Mouse (Mus musculus) frontal cortex, adult 2 months (tissue): ENCODE data around the gene Rnd2. TPM values are rescaled to one million over a fixed set of nuclear protein-coding genes. Genes with fewer than 3 reads are reported as not detected.
"Not testable (repeated sequence)": the region's sequence is repeated elsewhere in the genome, so short reads cannot be mapped to it uniquely, and the experiment has no call there.

ENCODE experiments used
- DNase-seq, 2 experiments: peaks; one replicate each; pipeline ENCODE4 v3.0.0; 2022; ENCODE audit warnings: low spot score in 1 of 2; ENCODE audit errors: extremely low spot score in 1 of 2
- polyA plus RNA-seq: library from polyadenylated mRNA; depleted of rRNA; stranded (reverse); fragments of >200 nt; gene quantifications from 2 replicates; pipeline ENCODE4 v1.2.3, GENCODE M21; 2012; rRNA removed

Gene Rnd2
- 155 and 173 TPM in 2 replicates for polyA plus RNA-seq

DNA sequence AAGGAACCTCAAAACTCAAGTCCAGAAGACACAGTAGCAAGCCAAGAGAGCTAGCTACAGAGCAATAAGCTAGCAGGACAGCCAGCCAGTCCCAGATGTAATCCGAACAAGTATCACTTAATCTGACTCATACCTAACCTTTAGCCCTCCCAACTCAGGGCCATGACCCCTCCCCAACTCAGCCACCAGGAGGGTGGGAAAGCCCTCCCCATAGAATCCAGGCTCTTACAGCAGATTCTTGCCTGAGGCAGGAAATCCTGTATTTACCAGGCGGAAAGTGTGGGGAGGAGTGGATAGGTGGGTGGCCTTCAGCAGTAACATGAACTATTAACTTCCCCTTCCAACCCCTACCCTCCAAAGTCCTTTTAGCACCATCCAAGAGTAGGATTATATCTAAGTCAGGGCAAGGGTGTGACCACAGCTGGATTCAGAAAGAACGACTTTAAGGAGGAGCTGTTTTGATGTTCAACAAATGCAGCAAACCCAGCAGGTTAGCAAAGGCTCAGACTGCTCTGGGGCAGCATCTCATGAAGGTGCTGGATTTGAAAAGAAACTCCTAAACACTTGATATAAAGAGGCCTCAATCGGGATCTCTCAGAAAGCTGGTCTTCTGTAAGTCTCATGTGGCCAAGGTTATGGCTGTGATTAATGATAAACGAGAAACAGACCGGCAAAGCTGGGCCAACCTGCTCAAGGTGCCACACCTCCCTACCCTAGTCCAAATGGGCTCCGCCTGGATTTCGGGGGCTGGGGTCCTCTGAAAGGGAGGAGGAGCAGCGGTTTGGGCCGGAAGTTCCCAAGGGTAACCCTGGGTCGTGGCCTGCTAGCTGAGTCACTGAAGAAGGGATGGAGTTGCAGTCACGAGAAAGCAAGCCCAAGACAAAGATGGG is at the start of gene Rnd2:
TSS of gene Rnd2 (plus strand) at position 789 of the 890 bp plus-strand sequence.
- DNase-seq: no peak

DNA sequence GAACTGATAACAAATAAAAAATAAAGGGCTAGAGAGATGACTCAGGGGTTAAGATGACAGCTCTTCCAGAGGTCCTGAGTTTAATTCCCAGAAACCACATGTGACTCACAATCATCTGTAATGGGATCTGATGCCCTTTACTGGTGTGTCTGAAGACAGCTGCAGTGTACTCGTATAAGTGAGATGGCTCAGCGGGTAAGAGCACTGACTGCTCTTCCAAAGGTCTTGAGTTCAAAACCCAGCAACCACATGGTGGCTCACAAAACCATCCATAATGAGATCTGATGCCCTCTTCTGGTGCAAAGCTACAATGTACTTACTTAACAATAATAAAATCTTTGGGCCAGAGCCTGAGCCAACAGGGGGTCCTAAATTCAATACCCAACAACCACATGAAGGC is 49.5 kb upstream of the Rnd2 start:
- no peak for DNase-seq

DNA sequence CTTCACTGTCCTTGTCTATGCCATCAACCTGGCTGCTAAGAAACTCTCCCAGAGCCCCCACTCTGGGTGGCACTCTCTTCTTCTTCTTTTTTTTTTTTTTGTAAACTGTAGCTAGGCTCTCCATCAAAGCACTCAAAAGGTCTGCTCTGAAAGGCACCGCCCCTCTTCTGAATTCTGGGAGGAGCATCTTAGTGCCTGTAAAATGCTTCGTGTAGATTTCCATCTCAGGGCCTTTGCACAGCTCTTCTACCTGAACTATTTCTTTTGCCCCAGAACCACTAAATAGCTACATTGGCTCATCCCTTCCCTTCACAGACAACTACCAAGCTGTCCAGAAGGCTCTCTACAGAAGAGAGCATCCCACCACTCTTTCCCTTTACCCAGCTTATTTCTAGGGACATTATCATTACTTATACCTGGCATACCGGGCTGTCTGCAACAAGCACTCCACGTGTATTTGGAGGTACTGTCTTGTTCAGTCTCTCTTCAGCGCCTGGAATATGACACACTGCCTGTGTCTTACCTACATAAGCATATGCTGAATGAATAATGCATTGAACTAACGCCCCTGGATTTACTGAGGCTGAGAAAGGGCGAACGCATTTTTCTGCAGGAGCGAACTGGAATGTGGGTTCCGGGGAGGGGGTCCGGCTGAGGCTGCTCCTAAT is 48.2 kb upstream of the Rnd2 start:
- DNase-seq: no peak

DNA sequence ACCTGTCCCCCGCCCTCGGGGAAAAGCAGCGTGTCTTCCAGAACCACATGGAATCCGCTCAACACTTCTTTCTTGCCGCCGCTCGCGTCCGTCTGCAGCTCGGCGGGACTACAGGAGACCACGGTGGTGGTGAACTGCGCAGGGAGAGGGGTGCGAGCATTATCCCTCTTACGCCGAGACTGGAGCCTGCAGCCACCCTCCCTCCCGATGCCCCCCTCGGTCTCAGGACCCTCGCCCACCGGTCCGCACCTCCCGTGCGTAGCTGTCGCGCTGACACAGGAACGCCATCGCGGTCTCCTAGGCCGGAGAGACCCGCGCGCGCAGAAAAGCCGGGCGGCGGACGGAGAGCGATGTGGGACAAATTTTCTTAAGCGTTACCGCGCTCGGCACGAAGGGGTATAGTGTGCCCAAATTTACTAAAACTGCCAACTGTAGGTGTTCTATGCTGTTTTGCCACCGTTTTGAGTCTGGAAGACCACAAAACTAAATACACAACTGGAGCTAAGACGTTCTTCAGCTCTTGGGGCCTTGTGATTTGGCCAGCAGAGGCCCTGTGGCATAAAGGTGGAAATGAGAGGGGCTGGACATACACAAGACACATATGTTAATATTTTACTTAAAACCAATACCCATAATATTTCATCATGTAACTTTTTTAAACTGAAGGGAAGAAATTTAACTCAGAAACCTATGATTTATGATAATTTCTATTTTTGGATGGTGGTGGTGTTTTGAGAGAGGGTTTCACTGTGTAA is 47.5 kb upstream of the Rnd2 start, which contains the start of gene Aarsd1:
TSS of gene Aarsd1 (minus strand) at position 515 of the 755 bp plus-strand sequence.
- DNase-seq: peak; percentile 59 to 92

DNA sequence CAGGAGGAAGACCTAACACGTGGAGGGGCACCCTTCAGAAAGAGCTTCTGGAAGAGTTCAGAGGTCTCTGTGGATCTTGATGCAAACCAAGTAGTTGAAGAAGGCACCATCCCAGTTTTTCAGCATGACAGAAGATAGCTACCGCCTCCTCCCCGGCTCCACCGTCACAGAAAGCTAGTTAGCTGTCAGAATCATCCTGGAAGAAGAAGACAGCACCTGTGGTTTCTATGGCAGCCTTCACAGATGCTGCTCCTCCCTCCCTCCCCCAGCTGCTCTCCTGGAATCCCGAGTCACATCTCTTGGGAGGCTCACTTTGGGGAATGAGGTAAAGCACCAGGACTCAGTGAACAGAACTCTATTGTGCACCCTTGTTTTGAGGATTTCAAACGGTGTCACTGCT is 45.8 kb upstream of the Rnd2 start:
- DNase-seq: peak; percentile 58 to 70

DNA sequence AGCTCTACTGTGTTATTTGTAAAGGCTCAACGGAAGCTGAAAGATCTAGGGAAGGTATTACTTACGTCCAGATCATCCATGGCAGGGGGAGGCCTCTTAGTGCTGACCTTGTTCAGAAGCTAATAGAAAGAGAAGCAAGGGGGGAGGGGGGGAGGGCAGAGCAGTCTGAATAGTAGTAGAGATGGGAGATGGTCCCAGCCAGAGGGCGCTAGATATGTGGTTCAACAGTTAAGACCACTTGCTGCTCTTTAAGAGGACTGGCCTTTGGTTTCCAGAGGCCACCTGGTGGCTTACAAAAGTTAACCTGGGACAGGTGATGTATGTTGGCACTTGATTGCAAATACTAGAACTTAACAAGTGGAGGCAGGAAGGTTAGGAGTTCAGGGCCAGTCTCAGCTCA is 45.2 kb upstream of the Rnd2 start:
- no peak for DNase-seq

DNA sequence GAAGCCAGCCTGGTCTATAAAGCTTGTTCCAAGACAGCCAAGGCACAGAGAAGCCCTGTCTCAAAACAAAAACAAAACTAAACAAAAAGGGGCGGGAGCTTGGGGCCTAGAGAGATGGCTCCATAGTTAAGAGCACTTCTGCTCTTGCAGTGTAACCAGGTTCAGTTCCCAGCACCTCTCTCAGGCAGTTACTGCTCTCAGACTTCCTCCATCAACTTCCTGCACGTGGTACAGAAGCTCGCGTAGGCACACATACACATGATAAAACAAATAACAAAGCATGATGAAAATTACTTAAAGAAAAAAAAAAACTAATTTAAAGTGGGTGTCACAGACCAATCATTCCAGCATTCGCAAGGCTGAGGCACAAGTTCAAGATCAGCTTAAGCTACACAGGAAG is 44.7 kb upstream of the Rnd2 start:
- DNase-seq: no peak

DNA sequence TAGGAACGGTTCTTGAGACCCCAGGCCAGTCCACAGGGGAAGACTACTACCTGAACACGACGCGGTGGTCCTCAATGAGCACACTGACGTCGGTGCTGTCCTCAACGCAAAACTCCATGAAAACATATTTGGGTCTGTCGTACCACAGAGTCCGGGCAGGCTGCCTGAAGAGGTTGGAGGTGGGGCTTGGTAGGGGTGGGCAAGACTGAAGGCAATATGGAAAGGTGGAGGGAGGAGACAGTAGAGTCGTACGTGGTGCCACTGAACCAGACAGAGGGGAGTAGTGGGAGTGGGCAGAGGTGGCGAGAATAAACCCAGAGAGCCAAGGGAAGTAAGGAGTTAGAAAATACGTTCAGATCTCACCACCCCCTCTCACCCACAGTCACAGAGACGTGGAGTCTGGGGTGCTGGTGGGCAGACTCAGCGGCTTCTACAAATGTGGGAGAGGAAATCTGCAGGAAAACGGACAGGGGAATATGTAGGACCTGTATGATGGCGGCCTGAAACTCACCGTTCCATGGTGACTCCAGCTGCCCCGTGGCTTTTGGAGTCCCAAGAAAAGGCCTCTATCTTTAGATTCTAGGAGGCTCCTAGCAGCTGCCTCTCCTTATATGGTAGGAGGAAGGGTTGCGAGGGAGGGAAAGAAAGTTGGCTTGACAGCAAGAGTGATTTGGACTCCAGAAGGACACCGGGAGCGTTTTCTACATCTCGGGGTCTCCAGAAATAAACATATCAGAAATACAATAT is 40.5 kb upstream of the Rnd2 start, which contains the start of gene Gm27029:
TSS of gene Gm27029 (minus strand) at position 692 of the 747 bp plus-strand sequence.
- peak in 1 of 2 experiments; percentile 33 for DNase-seq

DNA sequence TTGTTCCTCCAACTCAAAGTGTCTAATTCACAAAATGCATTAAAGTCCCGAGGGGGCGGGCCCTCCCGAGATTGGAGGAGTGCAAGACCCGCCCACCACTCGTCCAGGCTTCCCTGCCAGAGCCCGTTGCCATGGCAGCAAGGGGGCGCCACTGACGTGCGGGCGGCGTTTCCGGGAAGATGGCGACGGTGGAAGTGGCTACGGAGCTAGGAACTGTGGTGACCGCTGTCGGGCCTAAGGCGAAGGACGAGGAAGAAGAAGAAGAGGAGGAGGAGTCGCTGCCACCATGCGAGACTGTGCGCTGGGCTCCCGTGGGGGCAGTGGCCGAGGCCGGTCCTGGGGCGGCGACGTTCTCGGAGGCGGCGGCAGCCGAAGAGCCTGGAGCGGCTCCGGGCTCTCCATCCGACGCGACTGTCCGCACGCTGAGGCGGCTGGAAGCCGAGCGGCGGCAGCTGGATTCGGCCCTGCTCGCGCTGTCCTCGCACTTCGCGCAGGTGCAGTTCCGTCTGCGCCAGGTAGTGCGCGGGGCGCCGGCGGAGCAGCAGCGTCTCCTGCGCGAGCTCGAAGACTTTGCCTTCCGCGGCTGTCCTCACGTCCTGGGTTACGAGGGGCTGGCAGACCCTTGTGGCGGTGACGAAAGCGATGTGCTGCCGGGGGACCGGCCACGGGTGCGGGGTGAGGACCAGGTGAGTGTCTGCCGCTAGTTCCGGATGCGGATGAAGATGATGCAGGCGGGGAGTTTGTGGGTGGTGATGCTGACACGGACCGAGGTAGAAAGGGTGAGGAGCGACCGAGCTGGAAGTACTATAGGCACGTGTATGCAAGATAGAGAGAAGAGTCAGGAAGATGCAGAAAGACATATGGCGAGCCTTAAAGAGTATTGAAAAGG is 39.6 kb upstream of the Rnd2 start, which contains the start of the genes Rundc1 and Ptges3l:
TSS of gene Rundc1 (plus strand) at position 161 of the 889 bp plus-strand sequence.
TSS of gene Ptges3l (minus strand) at position 409 of the 889 bp plus-strand sequence.
- DNase-seq: peak; percentile 94 to 99

DNA sequence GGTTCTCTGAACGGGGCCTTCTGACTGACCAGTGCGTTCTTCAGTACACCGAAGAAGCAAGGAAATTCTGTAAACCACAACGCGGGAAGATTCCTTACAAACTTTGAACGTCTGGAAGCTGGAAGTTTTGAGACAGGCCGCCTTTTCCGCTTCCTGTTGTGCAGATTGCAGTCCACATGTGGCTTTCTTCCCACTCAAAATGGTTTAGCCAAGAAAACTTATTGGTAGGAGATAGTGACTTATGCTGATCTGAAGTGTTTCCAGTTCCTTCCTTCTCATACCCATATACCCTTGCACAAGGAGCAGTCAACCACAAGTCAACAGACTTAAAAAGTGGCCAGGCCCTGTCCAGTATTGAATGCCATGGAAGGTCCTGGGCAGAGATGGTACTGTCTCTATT is 38.6 kb upstream of the Rnd2 start:
- DNase-seq: no peak

DNA sequence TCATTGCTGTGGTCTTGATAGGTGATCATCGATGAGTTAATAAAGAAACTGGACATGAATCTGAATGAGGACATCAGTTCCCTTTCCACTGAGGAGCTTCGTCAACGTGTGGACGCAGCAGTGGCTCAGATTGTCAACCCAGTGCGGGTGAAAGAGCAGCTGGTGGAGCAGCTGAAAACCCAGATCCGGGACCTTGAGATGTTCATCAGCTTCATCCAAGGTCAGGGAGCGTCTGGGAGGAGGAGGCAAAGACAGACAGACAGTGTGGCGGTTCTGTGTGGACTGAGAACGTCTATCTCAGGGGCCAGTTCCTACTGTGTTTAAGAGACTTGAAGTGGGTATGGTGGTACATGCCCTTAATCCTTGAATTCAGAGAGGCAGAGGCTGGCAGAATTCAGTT is 33.5 kb upstream of the Rnd2 start:
- DNase-seq: no peak

DNA sequence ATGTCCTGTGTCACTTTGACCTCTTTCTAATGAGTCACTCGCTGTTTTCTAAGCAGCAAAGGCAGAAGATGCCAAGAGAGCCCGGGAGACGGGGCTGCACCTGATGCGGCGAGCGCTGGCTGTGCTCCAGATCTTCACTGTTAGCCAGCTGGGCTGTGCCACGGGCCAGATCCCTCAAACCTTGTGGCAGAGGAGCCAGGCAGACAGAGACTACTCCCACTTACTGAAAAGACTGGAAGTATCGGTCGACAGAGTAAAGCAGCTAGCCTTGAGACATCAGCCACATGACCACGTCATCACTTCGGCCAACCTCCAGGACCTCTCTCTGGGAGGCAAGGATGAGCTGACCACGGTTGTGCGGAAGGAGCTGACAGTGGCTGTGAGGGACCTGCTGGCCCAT is 31.4 kb upstream of the Rnd2 start:
- no peak for DNase-seq

DNA sequence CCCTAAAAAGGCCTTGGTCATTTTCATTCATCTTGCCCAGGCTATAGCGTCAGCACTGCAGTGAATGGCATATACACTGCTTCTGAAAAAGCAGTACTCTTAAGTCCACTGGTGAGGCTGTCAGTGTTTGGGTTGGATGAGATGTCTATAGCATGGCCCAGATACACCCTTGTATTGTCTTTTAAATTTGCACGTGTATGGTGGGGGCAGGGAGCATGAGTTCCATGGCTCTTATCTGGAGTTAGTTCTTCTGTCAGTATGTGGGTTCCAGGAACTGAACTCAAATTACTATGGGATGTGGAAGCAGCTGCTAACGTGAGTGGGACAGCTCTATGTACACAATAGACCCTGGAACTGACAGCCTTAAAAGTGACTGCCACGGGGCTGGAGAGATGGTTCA is 29.0 kb upstream of the Rnd2 start:
- DNase-seq: no peak

DNA sequence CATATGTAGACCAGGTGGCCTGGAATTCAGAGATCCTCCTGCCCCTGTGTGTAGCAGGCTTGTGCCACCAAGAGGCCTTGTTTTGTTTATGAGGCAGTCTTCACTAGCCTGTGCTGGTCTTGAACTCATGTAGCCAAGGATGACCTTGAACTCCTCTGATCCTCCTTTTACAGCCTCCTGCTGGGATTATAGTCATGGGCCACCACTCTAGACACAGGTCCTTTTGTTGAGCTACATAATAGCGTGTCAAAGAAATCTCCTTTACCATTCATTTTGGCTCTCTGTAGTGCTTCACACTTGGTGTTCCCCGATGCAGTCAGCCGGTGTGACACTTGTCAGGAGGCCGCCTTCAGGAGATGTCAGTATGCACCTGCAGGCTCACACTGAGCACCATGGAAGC is 27.9 kb upstream of the Rnd2 start:
- DNase-seq: no peak

DNA sequence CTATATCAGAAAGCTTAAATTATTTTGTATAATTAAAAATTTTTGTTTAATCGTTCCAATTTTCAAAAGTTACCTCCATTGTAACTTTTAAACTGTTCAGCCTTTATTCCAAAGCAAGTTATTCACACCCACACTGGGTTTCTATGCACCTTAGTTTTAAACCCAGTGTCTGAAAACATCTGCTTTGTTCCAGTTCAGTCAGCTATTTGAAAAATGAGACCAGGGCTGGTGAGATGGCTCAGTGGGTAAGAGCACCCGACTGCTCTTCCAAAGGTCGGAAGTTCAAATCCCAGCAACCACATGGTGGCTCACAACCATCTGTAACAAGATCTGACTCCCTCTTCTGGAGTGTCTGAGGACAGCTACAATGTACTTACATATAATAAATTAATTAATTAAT is 26.8 kb upstream of the Rnd2 start:
- DNase-seq: not testable (repeated sequence)

DNA sequence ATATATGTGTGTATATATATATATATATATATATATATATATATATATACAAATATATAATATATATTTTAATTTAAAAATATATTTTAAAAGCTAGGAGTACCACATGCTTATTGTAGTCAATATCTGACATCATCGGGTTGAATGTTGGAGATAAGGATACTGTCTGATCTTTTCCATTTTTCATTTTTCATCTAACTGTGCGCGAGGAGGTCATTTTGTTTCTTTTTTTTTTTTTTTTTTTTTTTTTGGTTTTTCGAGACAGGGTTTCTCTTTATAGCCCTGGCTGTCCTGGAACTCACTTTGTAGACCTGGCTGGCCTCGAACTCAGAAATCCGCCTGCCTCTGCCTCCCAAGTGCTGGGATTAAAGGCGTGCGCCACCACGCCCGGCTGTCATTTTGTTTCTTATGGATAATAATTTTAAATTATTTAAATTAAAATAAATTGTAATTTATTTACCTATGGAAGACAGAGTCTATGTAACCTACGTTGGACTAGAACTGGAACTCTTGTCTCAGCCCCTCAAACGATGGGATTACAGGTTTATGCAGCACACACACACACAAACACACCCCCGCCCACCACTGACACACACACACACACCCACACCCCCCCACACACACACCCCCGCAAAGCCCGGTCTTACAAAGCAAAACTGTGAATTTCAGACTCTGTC is 23.2 kb upstream of the Rnd2 start:
- DNase-seq: not testable (repeated sequence)

DNA sequence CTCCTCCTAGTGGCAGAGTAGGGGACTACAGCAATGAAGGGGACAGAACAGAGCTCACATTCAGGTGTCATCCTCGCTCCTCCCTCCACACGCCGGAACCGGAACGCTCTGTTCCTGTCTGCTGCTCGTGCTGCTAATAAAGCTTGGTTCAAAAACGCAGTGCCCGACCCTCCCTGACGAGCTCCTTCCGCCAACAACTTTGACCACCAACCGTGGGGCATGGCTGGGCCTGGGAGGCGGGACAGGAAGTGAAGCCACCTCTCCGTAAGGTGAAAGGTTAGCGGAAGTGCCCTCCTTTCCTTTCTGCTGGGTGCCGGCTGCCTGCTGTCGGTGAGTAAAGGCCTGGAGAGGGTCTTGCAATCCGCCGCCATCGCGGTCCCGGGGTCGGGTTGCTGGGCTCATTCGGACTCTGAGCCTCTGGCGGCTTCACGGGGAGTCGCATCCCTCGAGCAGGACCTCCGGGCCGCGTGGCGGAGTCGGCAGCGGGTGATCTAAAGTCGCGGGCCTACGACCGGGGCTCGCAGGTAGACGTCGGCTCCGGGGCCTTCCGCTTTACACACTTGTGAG is 22.6 kb upstream of the Rnd2 start, which contains the start of gene Rpl27:
TSS of gene Rpl27 (plus strand) at position 172 of the 567 bp plus-strand sequence.
- peak; percentile 98 for DNase-seq

DNA sequence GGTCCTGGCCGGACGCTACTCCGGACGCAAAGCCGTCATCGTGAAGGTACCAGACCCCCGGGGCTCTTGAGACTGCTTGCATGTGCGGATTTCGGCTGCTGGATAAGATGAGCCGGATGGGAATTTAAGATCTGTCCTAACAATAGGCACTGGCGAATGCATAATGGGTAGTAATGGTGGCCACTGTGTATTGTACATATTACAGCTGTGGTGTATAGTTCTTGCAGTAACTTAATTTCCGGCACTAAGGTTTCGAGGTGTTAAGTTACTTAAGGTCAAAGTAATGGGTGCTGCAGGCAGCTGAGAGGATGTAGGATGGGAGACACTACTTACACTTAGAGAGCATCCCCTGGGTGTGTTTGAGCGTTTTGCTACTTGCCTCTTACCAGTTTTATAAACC is 22.0 kb upstream of the Rnd2 start:
- DNase-seq: no peak
